Mouse (Mus musculus) ES-CJ7 (cell line): Measurements from ENCODE around the gene Tspan4.

Experiments used
- DNase-seq: peaks from one replicate; pipeline ENCODE4 v3.0.0; 2011; ENCODE audit warnings: low read depth, low spot score

The Tspan4 gene

DNA sequence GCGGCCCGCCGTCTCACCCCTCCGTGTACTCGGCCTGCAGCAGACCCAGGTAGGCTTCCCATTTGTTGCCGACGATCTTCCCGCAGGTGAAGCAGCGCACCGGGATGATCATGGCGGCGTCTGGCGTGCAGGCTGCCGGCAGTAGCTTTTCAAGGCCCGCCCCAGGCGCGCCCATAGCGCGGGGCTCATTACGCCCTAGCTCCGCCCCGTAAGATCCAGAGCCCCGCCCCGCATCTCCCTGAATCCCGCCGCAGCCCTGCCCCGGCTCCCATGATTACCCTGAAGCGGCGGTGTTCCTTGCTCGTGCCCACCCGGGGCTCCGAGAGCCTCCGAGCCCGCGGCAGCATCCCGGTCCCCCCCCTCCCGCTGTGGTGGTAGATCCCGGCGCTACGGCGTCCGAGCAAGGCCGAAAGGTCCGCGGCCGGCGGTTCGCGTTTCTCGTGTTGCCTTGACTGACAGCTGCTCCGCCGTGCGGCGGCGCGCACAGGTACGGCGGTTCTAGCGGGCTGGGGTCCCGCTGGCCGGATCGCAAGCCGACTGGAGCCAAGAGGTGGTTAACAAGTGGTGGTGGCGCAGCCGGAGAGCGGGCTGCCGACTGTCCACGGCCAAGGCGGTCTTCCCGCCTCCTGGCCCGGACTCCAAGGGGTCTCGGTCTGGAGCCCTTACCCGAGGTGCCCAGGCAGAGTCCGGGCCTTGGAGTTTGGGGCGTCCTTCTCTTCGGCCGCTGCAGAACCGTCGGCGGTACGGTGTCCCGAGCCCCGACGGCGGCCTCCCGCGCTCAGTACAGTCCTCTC, at the start of gene Tspan4, which contains the start of gene Polr2l:
Gene Tspan4 (plus strand): TSS at position 230 of the 794 bp plus-strand sequence.
Gene Polr2l (minus strand): TSS at position 122 of the 794 bp plus-strand sequence.
- DNase-seq = peak; percentile 88

DNA sequence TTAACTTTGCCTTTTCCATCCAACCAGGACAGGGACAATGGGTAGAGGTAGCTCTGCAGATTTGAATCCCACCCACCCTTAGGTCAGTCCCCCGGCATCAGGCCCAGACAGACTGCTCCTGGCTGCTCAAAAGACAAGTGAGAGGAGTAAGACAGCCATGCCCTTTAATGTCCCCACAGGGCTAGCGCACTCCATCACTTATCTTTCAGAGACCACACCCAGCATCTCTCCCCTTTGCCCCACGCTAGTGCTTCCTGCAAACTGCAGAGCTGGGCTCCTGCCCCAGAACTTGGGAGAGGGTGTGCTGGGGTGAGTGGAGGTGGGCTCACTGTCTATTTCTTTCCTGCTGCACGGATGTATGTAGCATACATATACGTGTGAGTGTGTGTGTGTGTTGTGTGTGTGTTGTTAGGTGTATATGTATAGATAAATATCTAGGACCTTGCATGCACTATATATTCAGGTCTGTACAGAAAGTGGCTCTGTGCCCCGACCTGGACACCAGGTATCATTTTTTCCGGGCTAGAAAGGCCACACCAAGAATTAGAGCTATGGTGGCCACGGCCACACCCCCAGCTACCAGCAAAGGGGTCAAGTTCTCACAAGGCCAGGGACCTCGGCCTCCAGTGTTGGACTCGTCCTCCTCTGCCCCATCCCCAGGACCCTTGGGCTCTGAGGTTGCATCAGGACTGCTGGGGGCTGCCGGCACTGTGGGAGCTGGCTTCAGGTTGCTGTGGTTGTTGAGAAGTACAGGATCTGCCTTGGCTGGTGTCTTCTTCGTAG, 47.9 kb upstream of the Tspan4 start:
- DNase-seq = no peak

- no peak for DNase-seq
These were observed 46.3 kb upstream of the Tspan4 start for GRCm38 (mm10) chr7:141428701-141429100.

DNA sequence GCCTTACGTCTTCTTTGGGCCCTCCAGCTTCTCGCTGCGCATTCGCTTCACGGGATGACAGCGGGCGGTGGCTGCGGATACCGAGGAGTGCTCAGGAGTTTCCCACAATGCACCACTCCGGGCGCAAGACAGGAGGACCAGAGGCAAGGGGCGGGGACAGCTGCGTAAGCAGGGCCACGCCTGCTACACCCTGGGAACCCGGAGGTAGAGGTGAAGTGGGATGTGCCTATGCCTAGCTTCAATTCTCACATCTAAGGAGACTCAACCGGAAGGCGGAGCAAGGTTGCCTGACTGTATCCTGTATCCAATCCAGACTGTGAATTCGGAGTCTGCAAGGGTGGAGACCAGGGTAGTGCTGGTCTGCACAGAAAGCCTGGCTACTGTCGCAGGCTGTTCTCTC, 45.7 kb upstream of the Tspan4 start, which contains the start of gene Cend1:
Gene Cend1 (minus strand): TSS at position 182 of the 400 bp plus-strand sequence.
- peak; percentile 96 for DNase-seq

DNA sequence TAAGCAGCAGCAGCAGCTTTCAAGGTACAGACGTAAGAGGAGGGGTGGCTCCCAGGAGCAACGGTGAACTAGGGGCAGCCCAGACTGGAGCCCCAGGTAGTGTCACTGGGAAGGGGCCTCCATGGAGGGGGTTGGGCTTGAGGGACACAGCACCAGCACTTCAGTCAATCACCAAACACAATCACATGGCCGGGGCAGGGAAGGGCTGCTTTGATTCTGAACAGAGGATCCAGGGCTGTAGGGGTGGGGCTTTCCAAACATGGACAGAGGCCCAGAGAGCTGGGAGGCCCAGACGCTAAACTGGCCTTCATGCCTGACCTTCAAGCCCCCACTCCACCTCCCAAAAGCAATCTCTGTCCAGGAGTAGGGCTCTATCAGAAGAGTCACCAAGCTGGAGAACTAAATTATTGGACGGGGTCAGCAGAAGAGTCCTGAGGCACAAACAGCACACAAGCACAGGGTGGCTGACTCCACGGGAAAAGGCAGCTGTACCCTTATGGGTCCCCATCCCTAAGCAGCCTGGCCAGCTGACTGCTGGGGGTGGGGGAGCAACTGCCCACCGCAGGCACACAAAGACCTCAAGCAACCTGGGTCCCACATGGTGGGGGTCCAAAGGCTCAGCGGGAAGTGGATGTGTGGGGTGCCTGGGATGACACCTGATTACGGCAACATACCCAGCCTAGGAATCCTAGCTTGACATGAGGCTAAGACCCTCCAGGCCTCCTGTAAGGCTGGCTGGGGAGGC, 45.0 kb upstream of the Tspan4 start:
- no peak for DNase-seq

GRCm38 (mm10) chr7:141430585-141431240, 44.3 kb upstream of the Tspan4 start:
- no peak for DNase-seq

DNA sequence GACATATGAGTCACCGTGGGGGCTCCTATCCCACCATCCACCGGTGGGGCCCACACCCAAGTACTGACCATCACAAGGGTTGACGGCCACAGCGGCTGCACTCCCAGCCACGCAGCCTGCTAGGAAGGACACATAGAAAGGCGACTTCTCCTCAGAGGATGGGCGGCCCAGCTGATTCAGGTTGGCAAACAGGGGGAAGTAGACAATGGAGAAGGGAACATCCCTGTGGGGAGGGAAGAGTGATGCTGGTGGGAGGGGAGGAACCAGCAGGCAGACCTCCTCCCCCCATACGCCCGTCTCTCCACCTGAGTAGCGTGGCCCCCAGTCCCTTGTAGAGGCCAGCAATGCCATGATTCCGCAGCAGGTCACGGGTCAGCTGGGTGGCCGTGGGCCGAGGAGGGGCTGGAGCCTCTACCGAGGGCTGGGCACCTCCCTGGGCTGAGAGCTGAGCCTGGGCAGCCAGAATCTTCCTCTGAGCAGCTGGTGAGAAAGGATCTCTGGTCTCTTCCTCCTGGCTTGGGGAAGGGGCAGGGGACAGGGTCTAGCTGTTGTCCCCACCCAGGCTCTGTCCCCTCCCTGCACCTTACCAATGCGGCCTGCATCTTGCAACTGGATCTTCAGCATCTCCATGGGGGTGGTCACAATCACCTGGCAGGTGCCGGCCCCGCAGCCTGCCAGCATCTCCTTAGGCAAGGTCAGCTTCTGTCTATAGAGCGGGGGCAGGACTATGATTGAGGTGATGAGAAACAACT, 43.4 kb upstream of the Tspan4 start:
- DNase-seq = no peak

DNA sequence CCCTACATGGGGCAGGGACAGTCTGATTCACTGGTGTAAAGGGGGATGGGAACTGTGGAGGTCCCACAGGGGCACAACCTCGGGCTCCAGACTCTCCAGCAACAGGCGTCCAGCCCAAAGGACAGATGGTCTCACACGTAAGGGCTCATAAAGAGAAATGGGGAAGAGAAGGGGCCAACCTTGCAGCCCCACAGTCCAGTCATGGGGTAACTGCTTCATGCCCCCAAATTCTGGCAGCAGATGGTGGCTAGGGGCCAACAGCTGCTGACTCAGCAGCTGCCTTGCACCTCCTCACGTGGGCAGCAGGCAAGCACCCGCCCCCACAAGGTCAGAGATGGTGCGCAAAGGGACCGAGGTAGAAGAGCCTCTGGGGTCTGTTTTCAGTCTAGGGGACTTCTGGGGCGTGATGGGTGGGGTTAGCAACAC, 42.8 kb upstream of the Tspan4 start:
- DNase-seq = no peak

DNA sequence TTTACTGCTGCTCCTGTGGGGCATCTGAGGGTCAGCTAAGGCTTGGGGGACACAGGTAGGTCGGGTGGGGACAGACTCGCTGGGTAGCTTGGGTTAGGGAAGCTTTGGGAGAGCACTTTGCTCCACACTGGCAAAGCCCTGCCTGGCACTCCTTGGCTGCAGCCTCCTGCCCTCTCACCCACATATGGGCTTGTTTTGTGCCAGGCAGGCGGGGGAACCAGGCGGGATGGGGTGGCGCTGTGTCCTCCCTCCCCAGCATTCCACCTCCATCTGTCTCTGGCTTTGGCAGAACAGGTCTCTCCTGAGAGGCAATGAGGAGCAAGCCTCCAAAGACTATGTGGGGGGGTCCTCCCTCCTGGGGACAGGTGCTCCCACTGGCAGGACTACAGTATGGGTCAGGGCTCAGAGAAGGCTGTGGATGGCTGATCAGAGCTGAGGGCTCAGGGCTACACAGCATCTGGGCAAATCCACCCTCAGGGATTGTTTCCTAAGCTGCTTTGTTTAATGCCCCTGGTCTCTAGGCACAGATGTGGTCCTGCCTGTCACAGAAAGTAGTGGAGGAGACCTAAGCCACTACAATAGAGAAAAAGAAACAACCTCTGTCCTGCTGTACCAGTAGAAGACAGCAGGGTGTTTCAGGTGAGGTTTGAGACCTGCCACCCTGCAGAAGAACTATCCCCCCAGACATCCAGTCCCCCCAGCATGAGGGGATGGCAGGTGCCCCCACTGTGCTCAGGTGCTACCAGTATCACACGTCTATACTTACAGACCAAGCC, 42.1 kb upstream of the Tspan4 start:
- no peak for DNase-seq

GRCm38 (mm10) chr7:141433517-141434400, 41.3 kb upstream of the Tspan4 start:
- no peak for DNase-seq

DNA sequence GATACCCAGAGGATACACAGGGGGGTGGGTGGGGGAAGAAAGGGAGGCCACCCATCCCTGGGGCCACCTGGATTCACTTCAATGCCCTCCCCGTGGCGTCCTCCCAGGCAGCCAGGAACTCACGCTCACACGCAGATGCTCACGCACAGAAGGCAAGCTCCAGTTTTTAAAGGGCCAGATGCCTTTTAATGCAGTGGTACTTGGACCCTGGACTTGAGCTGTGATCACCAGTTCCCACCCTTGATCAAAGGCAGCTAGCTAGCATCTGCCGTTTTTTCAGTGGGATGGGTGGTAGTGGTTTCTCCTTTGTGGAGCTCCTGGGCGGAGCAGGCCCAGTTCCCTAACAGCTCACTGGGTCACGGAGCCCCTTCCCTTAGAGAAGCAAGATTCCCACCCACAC, 40.6 kb upstream of the Tspan4 start:
- no peak for DNase-seq

GRCm38 (mm10) chr7:141435129-141435855, 39.7 kb upstream of the Tspan4 start:
- no peak for DNase-seq

DNA sequence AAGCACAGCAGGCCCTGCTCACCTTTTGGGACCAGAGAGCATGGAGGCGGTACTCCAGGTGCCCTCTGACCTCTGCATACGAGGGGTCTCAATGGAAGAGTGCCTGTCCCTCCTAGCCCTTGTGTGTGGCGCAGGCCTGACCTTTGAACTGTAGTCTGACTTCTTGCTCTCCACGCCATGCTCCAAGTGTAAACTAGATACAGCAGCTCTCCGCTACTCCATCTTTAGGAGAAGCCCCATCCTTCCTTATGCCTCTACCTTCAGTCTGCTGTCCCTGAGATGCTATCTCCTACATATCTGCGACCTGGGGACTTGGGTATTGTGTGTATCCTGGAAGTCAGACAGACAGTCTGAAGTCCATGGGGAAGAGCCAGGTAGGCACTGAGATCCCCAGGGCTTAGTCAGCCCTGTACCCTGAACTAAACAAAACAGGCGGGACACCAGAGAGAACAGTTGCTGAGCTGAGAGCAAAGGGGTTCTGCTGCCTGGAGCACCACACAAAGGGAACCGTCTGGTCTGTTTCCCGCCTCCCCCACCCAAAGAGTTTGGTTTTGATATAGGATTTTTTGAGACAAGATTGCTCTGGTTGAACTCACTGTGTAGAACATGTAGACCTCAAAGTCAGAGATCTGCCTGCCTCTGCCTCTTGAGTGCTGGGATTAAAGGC, 39.1 kb upstream of the Tspan4 start:
- no peak for DNase-seq

- DNase-seq = no peak
These were observed 38.5 kb upstream of the Tspan4 start for GRCm38 (mm10) chr7:141436523-141436892.

GRCm38 (mm10) chr7:141437178-141438120, 37.6 kb upstream of the Tspan4 start, which contains the start of gene Slc25a22:
Gene Slc25a22, minus strand, starts transcription at chr7:141437892.
- peak; percentile 78 for DNase-seq

- no peak for DNase-seq
These were observed 36.7 kb upstream of the Tspan4 start for GRCm38 (mm10) chr7:141438201-141438968.
